Mouse (Mus musculus) liver, postnatal 0 days (tissue): ENCODE measurements at regions not wholly inside any gene's neighbourhood (a gene's known extent, or its start where the extent isn't known, plus 50 kb on each side); places are given as distances from the start of the nearest gene placed in this dataset.

Experiments used
- CTCF ChIP-seq: sonication (generic); IDR thresholded peaks from 2 replicates; pipeline ENCODE4 v1.5.1; 2016; ENCODE audit warnings: antibody characterized with exemption, low read depth
- EP300 ChIP-seq: IDR thresholded peaks from 2 replicates; pipeline ENCODE4 v1.6.1; 2016; ENCODE audit warnings: antibody characterized with exemption, low read depth, mild to moderate bottlenecking

GRCm38 (mm10) chr9:100404426-100404825 is 82.2 kb downstream of the Il20rb start:
- no peak for TF ChIP-seq CTCF
- no peak for TF ChIP-seq EP300
